Mouse (Mus musculus) liver, embryonic 12.5 days (tissue): ENCODE measurements around the gene Hmox2. TPM values are rescaled to one million over a fixed set of nuclear protein-coding genes. Genes with fewer than 3 reads are reported as not detected.

Experiments used
- ATAC-seq: fragments of 200-750 bp; cut with Nextera tagmentation; 2 replicates; pipeline ENCODE4 v1.8.0; 2017; ENCODE audit warnings: moderate number of reproducible peaks, mild to moderate bottlenecking, moderate library complexity
- H3K27ac ChIP-seq: fragments of 300-500 bp; sonication (generic); 2 replicates; pipeline ENCODE4 v1.5.1; 2016; ENCODE audit warnings: mild to moderate bottlenecking
- H3K27me3 ChIP-seq: fragments of 300-500 bp; sonication (generic); replicated peaks from 2 replicates; pipeline ENCODE4 v1.6.1; 2016; ENCODE audit warnings: mild to moderate bottlenecking, moderate library complexity
- H3K36me3 ChIP-seq: fragments of 300-500 bp; sonication (generic); 2 replicates; pipeline ENCODE4 v1.6.1; 2016; ENCODE audit warnings: mild to moderate bottlenecking, moderate library complexity
- H3K4me1 ChIP-seq: fragments of 300-500 bp; sonication (generic); 2 replicates; pipeline ENCODE4 v1.6.1; 2016
- H3K4me2 ChIP-seq: fragments of 300-500 bp; sonication (generic); 2 replicates; pipeline ENCODE4 v1.6.1; 2016; ENCODE audit warnings: mild to moderate bottlenecking, moderate library complexity
- H3K4me3 ChIP-seq: fragments of 300-500 bp; sonication (generic); 2 replicates; pipeline ENCODE4 v1.5.1; 2016; ENCODE audit warnings: mild to moderate bottlenecking, moderate library complexity
- H3K9ac ChIP-seq: fragments of 300-500 bp; sonication (generic); 2 replicates; pipeline ENCODE4 v1.6.1; 2016; ENCODE audit warnings: mild to moderate bottlenecking, moderate library complexity
- H3K9me3 ChIP-seq: fragments of 300-500 bp; sonication (generic); replicated peaks from 2 replicates; pipeline ENCODE4 v1.6.1; 2016; ENCODE audit warnings: mild to moderate bottlenecking, moderate library complexity
- WGBS: fragments of 180-500 bp; shearing (Covaris S2); methylation state at CpG from one replicate; pipeline ENCODE4 v1.1.7; 2016; ENCODE audit not compliant: insufficient replicate concordance; 5-methylcytosine and 5-hydroxymethylcytosine counted together
- polyA plus RNA-seq: library from polyadenylated mRNA; unstranded; fragments of >200 nt; fragmentation: Nextera tagmentation; extraction: Ambion mirVana; gene quantifications from 2 replicates; pipeline ENCODE4 v1.2.1, GENCODE M21; 2016

Gene Hmox2
- polyA plus RNA-seq, 1 experiment from 2014 or later: 42.5 TPM

- ATAC-seq: peak; percentile 50; the same call in 1 of the 2 replicates
- no peaks in the 10 kb centered on the region for H3K4me1 ChIP-seq
- no peak overlapping the region for H3K4me2 ChIP-seq
- H3K9ac ChIP-seq: no peak overlapping the region
- no peaks in the 10 kb centered on the region for H3K27me3 ChIP-seq
- no peak overlapping the region for H3K4me3 ChIP-seq
- H3K9me3 ChIP-seq: no peaks in the 10 kb centered on the region
- WGBS: 58% methylated on average over 1 of the region's 1 CpGs
- H3K27ac ChIP-seq: no peak overlapping the region
- peaks cover 99% of the 10 kb centered on the region for H3K36me3 ChIP-seq
Measured at GRCm38 (mm10) chr16:4702646-4703045, 23.5 kb upstream of the Hmox2 start.

GRCm38 (mm10) chr16:4705541-4705940, 20.6 kb upstream of the Hmox2 start:
- H3K4me1 ChIP-seq: no peaks in the 10 kb centered on the region
- H3K27ac ChIP-seq: no peak overlapping the region
- WGBS: 81% methylated on average over 4 of the region's 4 CpGs
- H3K4me2 ChIP-seq: no peak overlapping the region
- no peak overlapping the region for H3K9ac ChIP-seq
- peaks cover 100% of the 10 kb centered on the region for H3K36me3 ChIP-seq
- H3K4me3 ChIP-seq: no peak overlapping the region
- H3K9me3 ChIP-seq: no peaks in the 10 kb centered on the region
- H3K27me3 ChIP-seq: no peaks in the 10 kb centered on the region
- no peak for ATAC-seq

- H3K9me3 ChIP-seq: no peaks in the 10 kb centered on the region
- H3K36me3 ChIP-seq: peaks cover 100% of the 10 kb centered on the region
- no peaks in the 10 kb centered on the region for H3K27me3 ChIP-seq
- H3K4me1 ChIP-seq: no peaks in the 10 kb centered on the region
- 87% methylated on average over 4 of the region's 4 CpGs for WGBS
- no peak overlapping the region for H3K4me2 ChIP-seq
- H3K4me3 ChIP-seq: no peak overlapping the region
- no peak overlapping the region for H3K27ac ChIP-seq
- no peak for ATAC-seq
- no peak overlapping the region for H3K9ac ChIP-seq
Measured at GRCm38 (mm10) chr16:4711173-4711572, 15.0 kb upstream of the Hmox2 start.

GRCm38 (mm10) chr16:4713861-4714710, 12.1 kb upstream of the Hmox2 start:
- no peak overlapping the region for H3K27ac ChIP-seq
- H3K4me2 ChIP-seq: no peak overlapping the region
- H3K36me3 ChIP-seq: peaks cover 79% of the 10 kb centered on the region
- no peak overlapping the region for H3K9ac ChIP-seq
- no peaks in the 10 kb centered on the region for H3K9me3 ChIP-seq
- WGBS: 82% methylated on average over 17 of the region's 17 CpGs
- ATAC-seq: no peak
- H3K4me1 ChIP-seq: peaks cover 18% of the 10 kb centered on the region
- H3K27me3 ChIP-seq: no peaks in the 10 kb centered on the region
- H3K4me3 ChIP-seq: no peak overlapping the region

- no peaks in the 10 kb centered on the region for H3K9me3 ChIP-seq
- H3K27ac ChIP-seq: no peak overlapping the region
- H3K9ac ChIP-seq: peak overlapping the region; percentile 75
- 58% methylated on average over 3 of the region's 3 CpGs for WGBS
- H3K36me3 ChIP-seq: peaks cover 41% of the 10 kb centered on the region
- peak overlapping the region; percentile 75 for H3K4me3 ChIP-seq
- no peak for ATAC-seq
- peaks cover 37% of the 10 kb centered on the region for H3K4me1 ChIP-seq
- H3K27me3 ChIP-seq: no peaks in the 10 kb centered on the region
- H3K4me2 ChIP-seq: peak overlapping the region; percentile 76
Measured at GRCm38 (mm10) chr16:4717866-4718265, 8.3 kb upstream of the Hmox2 start.

GRCm38 (mm10) chr16:4718753-4719518, 7.2 kb upstream of the Hmox2 start, which contains the start of gene Nmral1:
Nmral1 (minus strand) TSS chr16:4719356.
- no peaks in the 10 kb centered on the region for H3K9me3 ChIP-seq
- H3K27ac ChIP-seq: peak within 1 kb of the TSS; percentile 68
- H3K36me3 ChIP-seq: peaks cover 31% of the 10 kb centered on the region
- H3K4me1 ChIP-seq: peaks cover 42% of the 10 kb centered on the region
- H3K9ac ChIP-seq: peak within 1 kb of the TSS; percentile 75
- ATAC-seq: peak; percentile 86
- peak within 1 kb of the TSS; percentile 75 for H3K4me3 ChIP-seq
- H3K27me3 ChIP-seq: no peaks in the 10 kb centered on the region
- H3K4me2 ChIP-seq: peak within 1 kb of the TSS; percentile 76
- WGBS: 11% methylated on average over 33 of the region's 33 CpGs

GRCm38 (mm10) chr16:4722128-4722914, 3.8 kb upstream of the Hmox2 start:
- peak overlapping the region; percentile 38; the same call in 1 of the 2 replicates for H3K27ac ChIP-seq
- H3K9ac ChIP-seq: no peak overlapping the region
- WGBS: 58% methylated on average over 7 of the region's 7 CpGs
- H3K4me1 ChIP-seq: peaks cover 49% of the 10 kb centered on the region
- H3K4me2 ChIP-seq: 0 out of 2 replicates have a peak overlapping the region, but pooled peaks have one; percentile 3
- no peaks in the 10 kb centered on the region for H3K27me3 ChIP-seq
- H3K4me3 ChIP-seq: no peak overlapping the region
- H3K9me3 ChIP-seq: no peaks in the 10 kb centered on the region
- no peak for ATAC-seq
- H3K36me3 ChIP-seq: no peaks in the 10 kb centered on the region

- peak overlapping the region; percentile 38; the same call in 1 of the 2 replicates for H3K27ac ChIP-seq
- ATAC-seq: no peak
Measured at GRCm38 (mm10) chr16:4722915-4723209, 3.3 kb upstream of the Hmox2 start.

GRCm38 (mm10) chr16:4725266-4725665, 895 bp upstream of the Hmox2 start:
- ATAC-seq: no peak
- H3K4me3 ChIP-seq: no peak overlapping the region
- no peak overlapping the region for H3K27ac ChIP-seq
- no peaks in the 10 kb centered on the region for H3K9me3 ChIP-seq
- H3K4me2 ChIP-seq: no peak overlapping the region
- WGBS: 75% methylated on average over 4 of the region's 4 CpGs
- H3K27me3 ChIP-seq: no peaks in the 10 kb centered on the region
- no peaks in the 10 kb centered on the region for H3K36me3 ChIP-seq
- H3K4me1 ChIP-seq: peaks cover 57% of the 10 kb centered on the region
- H3K9ac ChIP-seq: no peak overlapping the region

More at GRCm38 (mm10) chr16:4722915-4723209, 3.3 kb upstream of the Hmox2 start:
- no peaks in the 10 kb centered on the region for H3K36me3 ChIP-seq
- no peak overlapping the region for H3K9ac ChIP-seq
- no peak overlapping the region for H3K4me3 ChIP-seq
- peaks cover 49% of the 10 kb centered on the region for H3K4me1 ChIP-seq
- WGBS: 19% methylated on average over 3 of the region's 3 CpGs
- no peaks in the 10 kb centered on the region for H3K27me3 ChIP-seq
- H3K9me3 ChIP-seq: no peaks in the 10 kb centered on the region
- no peak overlapping the region for H3K4me2 ChIP-seq

- Histone ChIP-seq H3K27me3 (no peaks in the 10 kb centered on the region), H3K9ac (peak overlapping the region; percentile 96), H3K36me3 (no peaks in the 10 kb centered on the region; the same call in 1 of the 2 replicates), H3K4me2 (peak overlapping the region; percentile 95), H3K9me3 (no peaks in the 10 kb centered on the region), H3K4me1 (peaks cover 68% of the 10 kb centered on the region), H3K4me3 (peak overlapping the region; percentile 88), H3K27ac (peak overlapping the region; percentile 79)
- WGBS: 4% methylated on average over 40 of the region's 40 CpGs
- peak; percentile 79 for ATAC-seq
Measured at GRCm38 (mm10) chr16:4726528-4727128, 467 bp downstream of the Hmox2 start.

- no peak for ATAC-seq
- no peak overlapping the region for H3K9ac ChIP-seq
- 86% methylated on average over 1 of the region's 1 CpGs for WGBS
Measured at GRCm38 (mm10) chr16:4727526-4727925, 1.4 kb downstream of the Hmox2 start.

More at GRCm38 (mm10) chr16:4727526-4727925, 1.4 kb downstream of the Hmox2 start:
- Histone ChIP-seq H3K9me3 (no peaks in the 10 kb centered on the region), H3K27me3 (no peaks in the 10 kb centered on the region), H3K4me1 (peaks cover 60% of the 10 kb centered on the region), H3K4me2 (peak overlapping the region; percentile 95), H3K27ac (0 out of 2 replicates have a peak overlapping the region, but pooled peaks have one; percentile 11), H3K4me3 (peak overlapping the region; percentile 88; the same call in 1 of the 2 replicates), H3K36me3 (no peaks in the 10 kb centered on the region; the same call in 1 of the 2 replicates)
